Mouse (Mus musculus) adrenal gland, postnatal 25 days (tissue): ENCODE measurements around the gene 2200002J24Rik. TPM values are rescaled to one million over a fixed set of nuclear protein-coding genes. Genes with fewer than 3 reads are reported as not detected.
"Not testable (repeated sequence)": the region's sequence is repeated elsewhere in the genome, so short reads cannot be mapped to it uniquely, and the experiment has no call there.

Experiments
- DNase-seq: peaks from one replicate; pipeline ENCODE4 v3.0.0; 2021; ENCODE audit warnings: mixed read lengths
- total RNA-seq: library from RNA; stranded (reverse); gene quantifications from 2 replicates; pipeline ENCODE4 v1.2.3, GENCODE M21; 2021

The 2200002J24Rik gene
- total RNA-seq, 1 experiment from 2014 or later = 11.1 TPM

- no peak for DNase-seq
These were observed 30.1 kb downstream of the 2200002J24Rik start for GRCm38 (mm10) chr7:30728739-30729395.

DNA sequence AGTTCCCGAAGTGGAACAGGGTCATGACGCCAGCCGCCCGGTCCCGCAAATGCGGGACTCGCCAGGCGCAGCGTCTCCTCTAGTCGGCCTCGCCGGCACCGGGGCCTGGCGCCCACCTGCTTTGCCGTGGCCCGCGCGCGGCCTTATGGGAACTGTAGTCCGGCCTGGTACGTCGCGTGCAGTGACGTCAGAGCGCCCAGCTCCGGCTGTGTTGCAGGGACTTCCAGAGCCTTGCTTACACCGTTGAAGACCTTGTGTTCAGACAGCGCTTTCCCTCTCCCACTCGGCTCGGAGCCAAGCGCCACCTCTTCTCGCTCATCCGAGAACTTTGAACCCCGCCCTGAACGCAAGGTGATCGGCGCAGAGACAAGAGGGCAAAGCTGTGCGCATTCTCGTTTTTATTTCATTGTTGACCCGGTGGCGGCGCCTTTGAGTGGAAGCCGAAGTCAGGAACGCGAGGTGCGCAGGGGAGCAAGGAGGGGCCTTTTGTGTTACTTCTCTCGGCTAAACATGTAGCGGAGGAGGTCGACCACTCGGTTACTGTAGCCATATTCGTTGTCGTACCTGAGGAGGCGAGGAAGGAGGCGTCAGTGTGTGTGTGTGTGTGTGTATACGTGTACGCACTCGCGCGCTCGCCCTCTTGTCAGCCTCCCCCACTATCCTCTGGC, 30.8 kb downstream of the 2200002J24Rik start, which contains the start of gene Tmem147:
TSS of gene Tmem147 (minus strand) at position 145 of the 668 bp plus-strand sequence.
- peak; percentile 96 for DNase-seq

DNA sequence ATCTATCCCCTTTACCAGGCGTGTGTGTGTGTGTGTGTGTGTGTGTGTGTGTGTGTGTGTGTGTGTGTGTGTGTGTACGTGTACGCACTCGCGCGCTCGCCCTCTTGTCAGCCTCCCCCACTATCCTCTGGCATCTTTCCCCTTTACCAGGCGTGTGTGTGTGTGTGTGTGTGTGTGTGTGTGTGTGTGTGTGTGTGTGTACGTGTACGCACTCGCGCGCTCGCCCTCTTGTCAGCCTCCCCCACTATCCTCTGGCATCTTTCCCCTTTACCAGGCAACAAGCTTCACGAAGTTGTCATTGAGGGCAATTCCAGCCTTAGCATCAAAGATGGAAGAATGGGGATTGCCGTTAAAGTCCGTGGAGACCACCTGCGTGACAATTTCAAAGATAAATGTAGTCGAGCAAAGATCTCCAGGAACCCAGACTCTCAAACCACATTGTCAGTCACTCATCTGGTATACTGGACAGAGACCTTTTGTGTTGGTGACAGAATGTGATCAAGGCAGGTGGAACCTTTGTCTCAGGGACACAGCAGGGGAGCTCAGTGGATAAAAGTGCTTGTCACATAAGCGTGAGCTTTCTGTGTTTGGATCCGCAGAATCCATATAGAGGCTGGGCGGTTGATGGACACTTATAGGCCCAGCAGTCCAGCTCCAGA, 31.5 kb downstream of the 2200002J24Rik start:
- not testable (repeated sequence) for DNase-seq

GRCm38 (mm10) chr7:30736211-30736610, 37.5 kb downstream of the 2200002J24Rik start:
- no peak for DNase-seq

GRCm38 (mm10) chr7:30742570-30742969, 43.8 kb downstream of the 2200002J24Rik start:
- not testable (repeated sequence) for DNase-seq

- DNase-seq = not testable (repeated sequence)
These were observed 44.9 kb downstream of the 2200002J24Rik start, which contains the start of gene Gapdhs for GRCm38 (mm10) chr7:30743617-30744016. Gene Gapdhs, minus strand, starts transcription at chr7:30743681.

- DNase-seq = peak; percentile 64
These were observed 45.4 kb downstream of the 2200002J24Rik start for GRCm38 (mm10) chr7:30744022-30744598.

- DNase-seq = no peak
These were observed 48.9 kb downstream of the 2200002J24Rik start for GRCm38 (mm10) chr7:30747525-30748204.

Other genes starting within 250 kb of the 2200002J24Rik start
- not detected in 2 replicates for gene Kirrel2, start 241.2 kb upstream of the 2200002J24Rik start, total RNA-seq
- gene Nphs1, start 240.6 kb upstream of the 2200002J24Rik start, total RNA-seq = not detected in 2 replicates
- gene Prodh2, start 205.3 kb upstream of the 2200002J24Rik start, total RNA-seq = 1.6 TPM in 1 of 2 replicates, not detected in the other
- 5.6 and 7.4 TPM in 2 replicates for gene Arhgap33, start 163.9 kb upstream of the 2200002J24Rik start, total RNA-seq
- gene Hspb6, start 146.7 kb upstream of the 2200002J24Rik start, total RNA-seq = 30.2 and 33.5 TPM in 2 replicates
- 14.8 TPM in 2 replicates for gene Proser3, start 146.6 kb upstream of the 2200002J24Rik start, total RNA-seq
- 56.9 and 67.6 TPM in 2 replicates for gene Lin37, start 139.1 kb upstream of the 2200002J24Rik start, total RNA-seq
- 71.9 and 81.8 TPM in 2 replicates for gene U2af1l4, start 135.6 kb upstream of the 2200002J24Rik start, total RNA-seq
- gene Gm49396, start 135.6 kb upstream of the 2200002J24Rik start, total RNA-seq = 6.3 and 8.0 TPM in 2 replicates
- 148 and 160 TPM in 2 replicates for gene Psenen, start 135.3 kb upstream of the 2200002J24Rik start, total RNA-seq
- 4.4 and 6.7 TPM in 2 replicates for gene Igflr1, start 133.5 kb upstream of the 2200002J24Rik start, total RNA-seq
- 60.7 and 73.7 TPM in 2 replicates for gene Kmt2b, start 110.2 kb upstream of the 2200002J24Rik start, total RNA-seq
- 0.33 and 0.71 TPM in 2 replicates for gene Zbtb32, start 100.0 kb upstream of the 2200002J24Rik start, total RNA-seq
- 0.36 TPM in 1 of 2 replicates, not detected in the other for gene Upk1a, start 86.1 kb upstream of the 2200002J24Rik start, total RNA-seq
- gene Cox6b1, start 72.8 kb upstream of the 2200002J24Rik start, total RNA-seq = 1,003 and 1,219 TPM in 2 replicates
- gene Etv2, start 63.1 kb upstream of the 2200002J24Rik start, total RNA-seq = not detected in 2 replicates
- gene Rbm42, start 48.6 kb upstream of the 2200002J24Rik start, total RNA-seq = 78.4 and 87.5 TPM in 2 replicates
- 12.6 and 13.5 TPM in 2 replicates for gene Haus5, start 33.9 kb upstream of the 2200002J24Rik start, total RNA-seq
- not detected in 2 replicates for gene Pmis2, start 27.3 kb upstream of the 2200002J24Rik start, total RNA-seq
- gene Atp4a, start 13.3 kb downstream of the 2200002J24Rik start, total RNA-seq = 3.6 and 3.8 TPM in 2 replicates
- 209 TPM in 2 replicates for gene Tmem147, start 30.6 kb downstream of the 2200002J24Rik start, total RNA-seq
- not detected in 2 replicates for gene Gapdhs, start 44.8 kb downstream of the 2200002J24Rik start, total RNA-seq
- 310 and 338 TPM in 2 replicates for gene Sbsn, start 52.5 kb downstream of the 2200002J24Rik start, total RNA-seq
- 1.4 and 2.6 TPM in 2 replicates for gene Dmkn, start 64.8 kb downstream of the 2200002J24Rik start, total RNA-seq
- not detected in 2 replicates for gene Krtdap, start 89.0 kb downstream of the 2200002J24Rik start, total RNA-seq
- 0.52 TPM in 1 of 2 replicates, not detected in the other for gene Ffar2, start 124.8 kb downstream of the 2200002J24Rik start, total RNA-seq
- gene Ffar3, start 157.3 kb downstream of the 2200002J24Rik start, total RNA-seq = 0.70 TPM in 1 of 2 replicates, not detected in the other
- not detected in 2 replicates for gene Ffar1, start 162.6 kb downstream of the 2200002J24Rik start, total RNA-seq
- gene Cd22, start 181.4 kb downstream of the 2200002J24Rik start, total RNA-seq = 0.30 TPM in 1 of 2 replicates, not detected in the other
- 0.21 TPM in 1 of 2 replicates, not detected in the other for gene Mag, start 215.9 kb downstream of the 2200002J24Rik start, total RNA-seq
- gene Hamp2, start 225.8 kb downstream of the 2200002J24Rik start, total RNA-seq = 2.4 and 9.8 TPM in 2 replicates
- gene Hamp, start 245.1 kb downstream of the 2200002J24Rik start, total RNA-seq = 11.2 and 12.4 TPM in 2 replicates